Mouse (Mus musculus): ENCODE measurements at regions not wholly inside any gene's neighbourhood (a gene's known extent, or its start where the extent isn't known, plus 50 kb on each side); places are given as distances from the start of the nearest gene placed in this dataset.

- DNase-seq, result no peak
Measured at GRCm38 (mm10) chr6:52486655-52487054, 153.5 kb downstream of the Hibadh start.

GRCm38 (mm10) chr6:52487861-52488260 lies 152.3 kb downstream of the Hibadh start:
- no peak for DNase-seq

GRCm38 (mm10) chr6:52490264-52490775 lies 149.9 kb downstream of the Hibadh start:
- no peak for DNase-seq

- DNase-seq, result no peak
Measured at GRCm38 (mm10) chr6:52495301-52495700, 144.9 kb downstream of the Hibadh start.

- DNase-seq, result no peak
Measured at GRCm38 (mm10) chr6:52495855-52496254, 144.3 kb downstream of the Hibadh start.

Measured in right cerebral cortex, postnatal 4 days (tissue).